Mouse (Mus musculus) erythroblast, adult 5-6 weeks (primary cell): ENCODE data around the gene Susd1. TPM values are rescaled to one million over a fixed set of nuclear protein-coding genes. Genes with fewer than 3 reads are reported as not detected.

Experiments used
- ATAC-seq: replicated peaks from 2 replicates; pipeline ENCODE4 v1.8.0; 2016; ENCODE audit warnings: moderate number of reproducible peaks, mild to moderate bottlenecking, moderate TSS enrichment, inconsistent platforms; ENCODE audit not compliant: poor library complexity, low FRiP score, severe bottlenecking
- total RNA-seq, 2 experiments: library from RNA; stranded (forward) in 1 of 2; stranded (reverse) in 1 of 2; fragments of 150-400 nt in 1 of 2; fragments of 200-764, 138-1000 nt in 1 of 2; gene quantifications; 2 replicates each; pipeline versions ENCODE4 v1.2.3 to v1.2.4; 2015 to 2017; ENCODE audit warnings: low replicate concordance in 2 of 2

The Susd1 gene
- 14.6 and 19.4 TPM in 2 replicates for total RNA-seq (2015; ENCODE audit: low replicate concordance)
- 22.6 and 23.5 TPM in 2 replicates for total RNA-seq (2017; ENCODE audit: low replicate concordance)

- ATAC-seq = peak; percentile 89
These were observed at the start of gene Susd1 for GRCm38 (mm10) chr4:59437990-59438854. Gene Susd1, minus strand, starts transcription at chr4:59438633.

GRCm38 (mm10) chr4:59471306-59471705 lies 32.9 kb upstream of the Susd1 start:
- no peak for ATAC-seq

- no peak for ATAC-seq
These were observed 27.0 kb upstream of the Susd1 start for GRCm38 (mm10) chr4:59465449-59465848.

GRCm38 (mm10) chr4:59464661-59465060 lies 26.2 kb upstream of the Susd1 start:
- no peak for ATAC-seq

- no peak for ATAC-seq
These were observed 24.1 kb upstream of the Susd1 start for GRCm38 (mm10) chr4:59462494-59462893.

GRCm38 (mm10) chr4:59461116-59461727 lies 22.8 kb upstream of the Susd1 start:
- no peak for ATAC-seq

- no peak for ATAC-seq
These were observed 21.0 kb upstream of the Susd1 start for GRCm38 (mm10) chr4:59459216-59459955.

GRCm38 (mm10) chr4:59457941-59458340 lies 19.5 kb upstream of the Susd1 start:
- ATAC-seq = no peak

GRCm38 (mm10) chr4:59457091-59457490 lies 18.7 kb upstream of the Susd1 start:
- ATAC-seq = no peak

GRCm38 (mm10) chr4:59455465-59455864 lies 17.0 kb upstream of the Susd1 start:
- ATAC-seq = no peak

- no peak for ATAC-seq
These were observed 15.6 kb upstream of the Susd1 start for GRCm38 (mm10) chr4:59454046-59454445.

- ATAC-seq = no peak
These were observed 14.1 kb upstream of the Susd1 start for GRCm38 (mm10) chr4:59452503-59452933.

- no peak for ATAC-seq
These were observed 12.5 kb upstream of the Susd1 start for GRCm38 (mm10) chr4:59450906-59451305.

- ATAC-seq = no peak
These were observed 11.9 kb upstream of the Susd1 start for GRCm38 (mm10) chr4:59450234-59450854.

GRCm38 (mm10) chr4:59447296-59447695 lies 8.9 kb upstream of the Susd1 start:
- ATAC-seq = no peak

- no peak for ATAC-seq
These were observed 7.1 kb upstream of the Susd1 start for GRCm38 (mm10) chr4:59445516-59445915.

- ATAC-seq = no peak
These were observed 6.6 kb upstream of the Susd1 start for GRCm38 (mm10) chr4:59444994-59445393.

GRCm38 (mm10) chr4:59444085-59444484 lies 5.7 kb upstream of the Susd1 start:
- ATAC-seq = no peak

- no peak for ATAC-seq
These were observed 2.8 kb upstream of the Susd1 start for GRCm38 (mm10) chr4:59441265-59441664.

GRCm38 (mm10) chr4:59439960-59440359 lies 1.5 kb upstream of the Susd1 start:
- ATAC-seq = peak; percentile 54
